Mouse (Mus musculus): ENCODE data around the gene Cgas.

The Cgas gene

GRCm38 (mm10) chr9:78451382-78451781 is 8.3 kb upstream of the Cgas start:
- peak; percentile 17 to 48 for DNase-seq

GRCm38 (mm10) chr9:78450404-78450803 is 7.4 kb upstream of the Cgas start:
- DNase-seq = no peak

- DNase-seq = peak; percentile 90
Observed at GRCm38 (mm10) chr9:78447973-78448873, 5.2 kb upstream of the Cgas start, which contains the start of the genes Mto1 and Gm17324. TSS of gene Mto1 (plus strand) at chr9:78448208. TSS of gene Gm17324 (minus strand) at chr9:78448786.

GRCm38 (mm10) chr9:78447606-78447972 is 4.6 kb upstream of the Cgas start:
- DNase-seq = no peak

- DNase-seq = no peak
Observed at GRCm38 (mm10) chr9:78442237-78442578, 829 bp downstream of the Cgas start.

GRCm38 (mm10) chr9:78439426-78439825 is 3.6 kb downstream of the Cgas start:
- DNase-seq = no peak

GRCm38 (mm10) chr9:78432471-78432870 is 10.6 kb downstream of the Cgas start:
- DNase-seq = no peak

- DNase-seq = no peak
Observed at GRCm38 (mm10) chr9:78430486-78430885, 12.6 kb downstream of the Cgas start.

GRCm38 (mm10) chr9:78429551-78429950 is 13.5 kb downstream of the Cgas start:
- no peak for DNase-seq

GRCm38 (mm10) chr9:78428870-78429432 is 14.1 kb downstream of the Cgas start:
- DNase-seq = no peak

- no peak for DNase-seq
Observed at GRCm38 (mm10) chr9:78428185-78428584, 14.9 kb downstream of the Cgas start.

GRCm38 (mm10) chr9:78427362-78427781 is 15.7 kb downstream of the Cgas start:
- DNase-seq = peak; percentile 19 to 28

GRCm38 (mm10) chr9:78401596-78401995 is 41.4 kb downstream of the Cgas start:
- DNase-seq = no peak

- DNase-seq = no peak
Observed at GRCm38 (mm10) chr9:78400570-78400969, 42.5 kb downstream of the Cgas start.

GRCm38 (mm10) chr9:78396517-78396916 is 46.5 kb downstream of the Cgas start:
- DNase-seq = no peak

GRCm38 (mm10) chr9:78395630-78396351 is 47.2 kb downstream of the Cgas start, which contains the start of gene Ddx43:
TSS of gene Ddx43 (plus strand) at chr9:78395777.
- DNase-seq = peak; percentile 30 to 46

- DNase-seq = no peak
Observed at GRCm38 (mm10) chr9:78395244-78395629, 47.8 kb downstream of the Cgas start.

- DNase-seq = no peak
Observed at GRCm38 (mm10) chr9:78394602-78395001, 48.4 kb downstream of the Cgas start.

- DNase-seq = no peak
Observed at GRCm38 (mm10) chr9:78393741-78394140, 49.3 kb downstream of the Cgas start.

- no peak for DNase-seq
Observed at GRCm38 (mm10) chr9:78389981-78390380, 53.1 kb downstream of the Cgas start.

GRCm38 (mm10) chr9:78386947-78387346 is 56.1 kb downstream of the Cgas start:
- DNase-seq = no peak

- DNase-seq = no peak
Observed at GRCm38 (mm10) chr9:78385893-78386292, 57.1 kb downstream of the Cgas start.

Data from thymus, postnatal 36 days (tissue).